Mouse (Mus musculus) cortical plate, adult 2 months (tissue): ENCODE measurements around the gene Zbtb43. TPM values are rescaled to one million over a fixed set of nuclear protein-coding genes. Genes with fewer than 3 reads are reported as not detected.
A peak's percentile ranks its signal among the peaks of the same experiment; 100 is the strongest.

Experiments used
- H3K27ac ChIP-seq: fragments of 200-500 bp; 2 replicates; pipeline ENCODE4 v1.5.1; 2012; ENCODE audit warnings: low read length, control low read depth, inconsistent platforms; ENCODE audit not compliant: insufficient read depth
- H3K4me1 ChIP-seq: fragments of 200-500 bp; 2 replicates; pipeline ENCODE4 v1.6.1; 2011; ENCODE audit warnings: low read length; ENCODE audit not compliant: control insufficient read depth, insufficient read depth
- H3K4me3 ChIP-seq: fragments of 200-500 bp; 2 replicates; pipeline ENCODE4 v1.5.1; 2011; ENCODE audit warnings: mild to moderate bottlenecking, low read length, control low read depth; ENCODE audit not compliant: insufficient read depth
- CTCF ChIP-seq: fragments of 200-500 bp; IDR thresholded peaks from 2 replicates; pipeline ENCODE4 v1.5.1; 2011; ENCODE audit warnings: mild to moderate bottlenecking, control low read depth, low read length; ENCODE audit not compliant: insufficient read depth; ENCODE audit errors: extremely low read depth
- POLR2A ChIP-seq: fragments of 200-500 bp; IDR thresholded peaks from 2 replicates; pipeline ENCODE4 v1.6.1; 2011; ENCODE audit warnings: mild to moderate bottlenecking, low read length, control low read depth; ENCODE audit not compliant: insufficient read depth; ENCODE audit errors: extremely low read depth
- polyA plus RNA-seq: library from polyadenylated mRNA; depleted of rRNA; stranded (reverse); fragments of >200 nt; gene quantifications from 2 replicates; pipeline ENCODE4 v1.2.3, GENCODE M21; 2012

Gene Zbtb43
- polyA plus RNA-seq, 1 experiment: 21.5 TPM

GRCm38 (mm10) chr2:33486866-33487265 lies 18.5 kb upstream of the Zbtb43 start:
- TF ChIP-seq CTCF (peak; percentile 91), POLR2A (no peak)
- Histone ChIP-seq H3K4me1 (no peaks in the 10 kb centered on the region), H3K27ac (no peak overlapping the region), H3K4me3 (no peak overlapping the region)

- TF ChIP-seq POLR2A (no peak), CTCF (no peak)
- H3K4me3 ChIP-seq: no peak overlapping the region
- H3K27ac ChIP-seq: no peak overlapping the region
Measured at GRCm38 (mm10) chr2:33477961-33478755, 9.8 kb upstream of the Zbtb43 start.

GRCm38 (mm10) chr2:33475961-33476360 lies 7.6 kb upstream of the Zbtb43 start:
- Histone ChIP-seq H3K4me3 (no peak overlapping the region), H3K4me1 (peaks cover 1% of the 10 kb centered on the region; the same call in 1 of the 2 replicates), H3K27ac (no peak overlapping the region)
- TF ChIP-seq CTCF (no peak), POLR2A (no peak)

More at GRCm38 (mm10) chr2:33477961-33478755, 9.8 kb upstream of the Zbtb43 start:
- peaks cover 1% of the 10 kb centered on the region; the same call in 1 of the 2 replicates for H3K4me1 ChIP-seq

- H3K4me1 ChIP-seq: peaks cover 11% of the 10 kb centered on the region
- H3K27ac ChIP-seq: 0 out of 2 replicates have a peak overlapping the region, but pooled peaks have one; percentile 25
- H3K4me3 ChIP-seq: peak overlapping the region; percentile 61
- TF ChIP-seq POLR2A (no peak), CTCF (no peak)
Measured at GRCm38 (mm10) chr2:33467546-33468465, 553 bp downstream of the Zbtb43 start.

GRCm38 (mm10) chr2:33465966-33466365 lies 2.4 kb downstream of the Zbtb43 start:
- H3K27ac ChIP-seq: no peak overlapping the region
- H3K4me3 ChIP-seq: no peak overlapping the region
- H3K4me1 ChIP-seq: peaks cover 11% of the 10 kb centered on the region
- no peak for TF ChIP-seq CTCF
- TF ChIP-seq POLR2A: no peak

- Histone ChIP-seq H3K4me1 (peaks cover 11% of the 10 kb centered on the region), H3K4me3 (no peak overlapping the region), H3K27ac (no peak overlapping the region)
- TF ChIP-seq CTCF (no peak), POLR2A (no peak)
Measured at GRCm38 (mm10) chr2:33465215-33465614, 3.1 kb downstream of the Zbtb43 start.

- Histone ChIP-seq H3K27ac (no peak overlapping the region), H3K4me1 (peaks cover 9% of the 10 kb centered on the region), H3K4me3 (no peak overlapping the region)
- TF ChIP-seq CTCF (no peak), POLR2A (no peak)
Measured at GRCm38 (mm10) chr2:33462066-33462465, 6.3 kb downstream of the Zbtb43 start.

GRCm38 (mm10) chr2:33461066-33461465 lies 7.3 kb downstream of the Zbtb43 start:
- H3K27ac ChIP-seq: no peak overlapping the region
- TF ChIP-seq POLR2A: no peak
- TF ChIP-seq CTCF: no peak
- peaks cover 9% of the 10 kb centered on the region for H3K4me1 ChIP-seq
- H3K4me3 ChIP-seq: no peak overlapping the region

- TF ChIP-seq CTCF (no peak), POLR2A (no peak)
- H3K4me1 ChIP-seq: peaks cover 10% of the 10 kb centered on the region
- no peak overlapping the region for H3K4me3 ChIP-seq
- no peak overlapping the region for H3K27ac ChIP-seq
Measured at GRCm38 (mm10) chr2:33459660-33460059, 8.7 kb downstream of the Zbtb43 start.

- H3K4me1 ChIP-seq: peaks cover 24% of the 10 kb centered on the region
- TF ChIP-seq POLR2A (no peak), CTCF (no peak)
Measured at GRCm38 (mm10) chr2:33456696-33457095, 11.7 kb downstream of the Zbtb43 start.

More at GRCm38 (mm10) chr2:33456696-33457095, 11.7 kb downstream of the Zbtb43 start:
- no peak overlapping the region for H3K27ac ChIP-seq
- H3K4me3 ChIP-seq: no peak overlapping the region
